Mouse (Mus musculus): ENCODE measurements around the gene Atp2a3.

Atp2a3 gene

GRCm38 (mm10) chr11:72955339-72955974 lies 5.5 kb upstream of the Atp2a3 start:
- DNase-seq, result no peak

- no peak for DNase-seq
Observed at GRCm38 (mm10) chr11:72957318-72957717, 3.7 kb upstream of the Atp2a3 start.

GRCm38 (mm10) chr11:72959924-72960679 lies 867 bp upstream of the Atp2a3 start:
- DNase-seq, result no peak

- DNase-seq, result no peak
Observed at GRCm38 (mm10) chr11:72960723-72961071, 272 bp upstream of the Atp2a3 start.

GRCm38 (mm10) chr11:72962378-72962777 lies 1.4 kb downstream of the Atp2a3 start:
- DNase-seq, result no peak

- DNase-seq, result no peak
Observed at GRCm38 (mm10) chr11:72963058-72963788, 2.3 kb downstream of the Atp2a3 start.

GRCm38 (mm10) chr11:72963789-72964294 lies 2.9 kb downstream of the Atp2a3 start:
- DNase-seq, result no peak

- DNase-seq, result no peak
Observed at GRCm38 (mm10) chr11:72974995-72975503, 14.1 kb downstream of the Atp2a3 start.

GRCm38 (mm10) chr11:72982516-72982915 lies 21.5 kb downstream of the Atp2a3 start:
- DNase-seq, result peak in 1 of 2 experiments; percentile 28

GRCm38 (mm10) chr11:72983283-72983682 lies 22.3 kb downstream of the Atp2a3 start:
- DNase-seq, result peak in 1 of 2 experiments; percentile 36

- DNase-seq, result no peak
Observed at GRCm38 (mm10) chr11:72986745-72987144, 25.8 kb downstream of the Atp2a3 start.

GRCm38 (mm10) chr11:72987234-72987633 lies 26.3 kb downstream of the Atp2a3 start:
- DNase-seq, result no peak

- no peak for DNase-seq
Observed at GRCm38 (mm10) chr11:72987807-72988206, 26.8 kb downstream of the Atp2a3 start.

- DNase-seq, result no peak
Observed at GRCm38 (mm10) chr11:72989044-72989443, 28.1 kb downstream of the Atp2a3 start.

GRCm38 (mm10) chr11:72990688-72991087 lies 29.7 kb downstream of the Atp2a3 start:
- DNase-seq, result no peak

- DNase-seq, result no peak
Observed at GRCm38 (mm10) chr11:72991961-72992360, 31.0 kb downstream of the Atp2a3 start.

- DNase-seq, result no peak
Observed at GRCm38 (mm10) chr11:72996346-72996745, 35.4 kb downstream of the Atp2a3 start.

GRCm38 (mm10) chr11:72996781-72997180 lies 35.8 kb downstream of the Atp2a3 start:
- DNase-seq, result no peak

GRCm38 (mm10) chr11:72997529-72998326 lies 36.8 kb downstream of the Atp2a3 start:
- DNase-seq, result no peak

GRCm38 (mm10) chr11:72998771-72999170 lies 37.8 kb downstream of the Atp2a3 start, which contains the start of gene P2rx1:
P2rx1 (plus strand) TSS chr11:72999103.
- DNase-seq, result no peak

- peak; percentile 65 to 71 for DNase-seq
Observed at GRCm38 (mm10) chr11:73001029-73001428, 40.1 kb downstream of the Atp2a3 start.

- peak; percentile 71 to 72 for DNase-seq
Observed at GRCm38 (mm10) chr11:73006377-73006776, 45.4 kb downstream of the Atp2a3 start.
